Mouse (Mus musculus) heart, adult 2 months (tissue): ENCODE measurements around the gene Ttc8.

Experiments
- CTCF ChIP-seq: fragments of 200-600 bp; IDR thresholded peaks from 2 replicates; pipeline ENCODE4 v1.8.1; 2022; ENCODE audit warnings: antibody characterized with exemption, mild to moderate bottlenecking, moderate library complexity
- EP300 ChIP-seq: fragments of 200-500 bp; IDR thresholded peaks from 2 replicates; pipeline ENCODE4 v1.6.1; 2011; ENCODE audit warnings: low read depth, low read length, control low read depth; ENCODE audit not compliant: insufficient read depth
- POLR2A ChIP-seq: fragments of 200-500 bp; IDR thresholded peaks from 2 replicates; pipeline ENCODE4 v1.6.1; 2011; ENCODE audit warnings: mild to moderate bottlenecking, low read depth, low read length, control low read depth; ENCODE audit not compliant: insufficient read depth

DNA sequence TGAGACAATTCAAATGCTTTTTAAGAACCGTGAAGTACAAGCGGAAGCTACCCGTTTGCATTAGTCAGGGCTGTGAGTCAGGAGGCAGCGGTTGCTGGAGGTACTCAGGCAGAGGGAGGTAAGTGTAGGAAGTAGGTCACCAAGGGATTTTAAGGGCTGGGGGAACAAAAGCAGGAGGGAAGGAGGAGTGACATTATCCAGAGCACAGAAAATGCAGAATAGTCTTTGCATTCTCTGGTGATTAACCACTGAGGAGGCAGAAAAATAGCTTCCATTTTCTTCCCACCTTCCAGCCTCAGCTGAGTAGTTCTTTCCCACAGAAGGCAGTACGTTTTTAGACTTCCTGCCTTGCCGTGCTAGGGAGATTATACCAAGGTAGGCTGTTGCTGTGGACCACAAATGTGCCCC lies 76.2 kb downstream of the Ttc8 start:
- TF ChIP-seq EP300 (no peak), CTCF (no peak), POLR2A (no peak)
